Mouse (Mus musculus) embryonic facial prominence, embryonic 15.5 days (tissue): ENCODE data around the gene 6430550D23Rik. TPM values are rescaled to one million over a fixed set of nuclear protein-coding genes. Genes with fewer than 3 reads are reported as not detected.

Source experiments
- ATAC-seq: fragments of 200-750 bp; cut with Nextera tagmentation; 2 replicates; pipeline ENCODE4 v1.8.0; 2017; ENCODE audit warnings: low read depth, moderate TSS enrichment; ENCODE audit not compliant: insufficient number of reproducible peaks, low FRiP score, low TSS enrichment
- H3K27ac ChIP-seq: fragments of 300-500 bp; sonication (generic); replicated peaks from 2 replicates; pipeline ENCODE4 v1.5.1; 2015; ENCODE audit warnings: mild to moderate bottlenecking, inconsistent platforms
- H3K27me3 ChIP-seq: fragments of 300-500 bp; sonication (generic); 2 replicates; pipeline ENCODE4 v1.6.1; 2015; ENCODE audit warnings: inconsistent platforms
- H3K36me3 ChIP-seq: fragments of 300-500 bp; sonication (generic); 2 replicates; pipeline ENCODE4 v1.6.1; 2015; ENCODE audit warnings: mild to moderate bottlenecking, inconsistent platforms
- H3K4me1 ChIP-seq: fragments of 300-500 bp; sonication (generic); 2 replicates; pipeline ENCODE4 v1.6.1; 2015; ENCODE audit warnings: inconsistent platforms
- H3K4me2 ChIP-seq: fragments of 300-500 bp; sonication (generic); replicated peaks from 2 replicates; pipeline ENCODE4 v1.6.1; 2015; ENCODE audit warnings: mild to moderate bottlenecking, inconsistent platforms
- H3K4me3 ChIP-seq: fragments of 300-500 bp; sonication (generic); replicated peaks from 2 replicates; pipeline ENCODE4 v1.5.1; 2015; ENCODE audit warnings: mild to moderate bottlenecking, inconsistent platforms
- H3K9ac ChIP-seq: fragments of 300-500 bp; sonication (generic); 2 replicates; pipeline ENCODE4 v1.6.1; 2015; ENCODE audit warnings: inconsistent platforms
- H3K9me3 ChIP-seq: fragments of 300-500 bp; sonication (generic); replicated peaks from 2 replicates; pipeline ENCODE4 v1.6.1; 2016; ENCODE audit warnings: inconsistent platforms
- WGBS: fragments of 180-500 bp; shearing (Covaris S2); methylation state at CpG from one replicate; pipeline ENCODE4 v1.1.7; 2015; 5-methylcytosine and 5-hydroxymethylcytosine counted together
- polyA plus RNA-seq: library from polyadenylated mRNA; unstranded; fragments of >200 nt; fragmentation: Nextera tagmentation; extraction: Ambion mirVana; gene quantifications from 2 replicates; pipeline ENCODE4 v1.2.1, GENCODE M21; 2015

The 6430550D23Rik gene
- polyA plus RNA-seq: 1.8 and 2.2 TPM in 2 replicates

DNA sequence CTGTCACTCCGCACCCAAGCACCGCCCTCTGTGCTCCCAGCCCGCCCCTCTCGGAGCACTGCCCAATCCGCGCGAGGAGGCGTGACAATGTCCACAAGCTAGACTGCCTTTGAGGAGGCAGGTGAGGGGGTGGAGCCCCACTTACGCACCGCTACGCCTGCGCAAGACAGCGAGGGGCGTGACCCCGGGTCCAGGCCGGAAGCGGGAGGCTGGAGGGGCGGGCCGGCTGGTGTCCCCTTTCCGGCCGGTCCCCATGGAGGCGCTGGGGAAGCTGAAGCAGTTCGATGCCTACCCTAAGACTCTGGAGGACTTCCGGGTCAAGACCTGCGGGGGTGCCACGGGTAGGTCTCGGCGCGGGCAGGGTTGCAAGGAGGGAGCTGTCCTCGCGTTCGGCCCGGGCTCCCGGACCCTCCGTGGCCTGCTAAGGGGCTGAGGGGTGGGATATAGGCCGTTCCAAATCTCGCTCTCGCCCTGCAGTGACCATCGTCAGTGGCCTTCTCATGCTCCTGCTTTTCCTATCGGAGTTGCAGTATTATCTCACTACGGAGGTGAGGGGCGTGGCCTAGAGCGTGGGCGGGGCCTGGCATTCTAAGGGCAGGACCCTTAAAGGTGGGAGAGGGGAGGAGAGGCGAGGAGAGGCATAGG is at the start of gene 6430550D23Rik, which contains the start of gene Ergic3:
TSS of gene 6430550D23Rik (minus strand) at position 90 of the 645 bp plus-strand sequence.
TSS of gene Ergic3 (plus strand) at position 158 of the 645 bp plus-strand sequence.
- H3K9ac ChIP-seq: peak within 1 kb of the TSS; percentile 82
- peak within 1 kb of the TSS; percentile 78 for H3K27ac ChIP-seq
- H3K9me3 ChIP-seq: no peaks in the 10 kb centered on the region
- peaks cover 31% of the 10 kb centered on the region for H3K36me3 ChIP-seq
- no peaks in the 10 kb centered on the region for H3K27me3 ChIP-seq
- ATAC-seq: peak; percentile 99
- H3K4me1 ChIP-seq: peaks cover 11% of the 10 kb centered on the region
- under 1% methylated on average over 45 of the region's 45 CpGs for WGBS
- H3K4me2 ChIP-seq: peak within 1 kb of the TSS; percentile 78
- peak within 1 kb of the TSS; percentile 93 for H3K4me3 ChIP-seq

DNA sequence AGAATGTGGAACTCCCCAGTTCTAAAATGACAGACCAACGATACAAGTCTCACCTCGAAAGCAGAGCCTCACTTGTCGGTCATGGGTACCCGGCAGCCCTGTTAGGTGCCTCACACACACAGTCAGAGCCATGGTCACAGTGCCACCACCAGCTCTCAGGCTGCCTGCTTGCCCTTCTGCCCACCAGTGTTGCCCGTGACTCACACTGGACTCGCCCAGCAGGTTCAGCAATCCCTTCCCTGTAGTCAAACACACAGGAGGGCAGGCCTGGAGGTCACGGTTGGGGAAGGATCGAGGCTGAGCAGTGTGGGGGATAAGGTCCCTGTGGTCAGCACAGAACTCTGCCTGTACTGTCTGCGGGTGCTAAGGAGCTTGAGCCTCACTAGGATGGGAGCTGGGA is 45.0 kb upstream of the 6430550D23Rik start, which contains the start of gene Fer1l4:
TSS of gene Fer1l4 (minus strand) at position 132 of the 400 bp plus-strand sequence.
- WGBS: 80% methylated on average over 9 of the region's 9 CpGs
- H3K4me1 ChIP-seq: no peaks in the 10 kb centered on the region

DNA sequence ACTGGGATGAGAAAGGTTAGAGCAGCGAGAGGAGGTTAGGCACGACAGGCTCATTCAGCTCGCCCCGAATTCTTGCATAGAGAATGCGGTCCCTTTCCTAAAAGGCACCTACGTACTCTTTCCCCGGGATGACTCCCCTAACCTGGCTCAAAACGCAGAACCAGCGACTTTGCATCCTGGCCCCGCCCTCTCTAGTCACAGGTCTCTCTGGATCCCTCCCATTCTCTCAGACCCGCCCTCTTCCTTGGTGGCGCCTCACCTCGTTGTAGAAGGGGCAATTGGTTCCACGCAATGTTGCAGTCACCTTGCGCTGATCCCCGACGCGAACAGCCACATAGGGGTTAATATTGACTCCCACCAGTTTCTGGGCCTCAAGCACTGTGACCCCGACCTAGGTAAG is 40.2 kb upstream of the 6430550D23Rik start:
- no peaks in the 10 kb centered on the region for H3K36me3 ChIP-seq
- H3K4me1 ChIP-seq: no peaks in the 10 kb centered on the region
- ATAC-seq: no peak
- H3K4me2 ChIP-seq: peak overlapping the region; percentile 36
- H3K9ac ChIP-seq: no peak overlapping the region
- H3K4me3 ChIP-seq: peak overlapping the region; percentile 16
- WGBS: 8% methylated on average over 19 of the region's 19 CpGs
- H3K27ac ChIP-seq: no peak overlapping the region
- H3K9me3 ChIP-seq: no peaks in the 10 kb centered on the region
- H3K27me3 ChIP-seq: 0 out of 2 replicates have a peak, but pooled peaks cover 4% of the 10 kb centered on the region

More for the DNA sequence above, 45.0 kb upstream of the 6430550D23Rik start, which contains the start of gene Fer1l4:
- H3K4me2 ChIP-seq: no peak within 1 kb of the TSS
- no peak within 1 kb of the TSS for H3K27ac ChIP-seq
- ATAC-seq: no peak
- no peaks in the 10 kb centered on the region for H3K36me3 ChIP-seq
- H3K9me3 ChIP-seq: no peaks in the 10 kb centered on the region
- H3K4me3 ChIP-seq: no peak within 1 kb of the TSS
- no peak within 1 kb of the TSS for H3K9ac ChIP-seq
- no peaks in the 10 kb centered on the region for H3K27me3 ChIP-seq

GRCm38 (mm10) chr2:156042903-156043302 is 35.1 kb upstream of the 6430550D23Rik start:
- no peak overlapping the region for H3K4me2 ChIP-seq
- H3K36me3 ChIP-seq: no peaks in the 10 kb centered on the region
- 78% methylated on average over 8 of the region's 8 CpGs for WGBS
- H3K9ac ChIP-seq: no peak overlapping the region
- no peak for ATAC-seq
- no peaks in the 10 kb centered on the region for H3K4me1 ChIP-seq
- H3K27ac ChIP-seq: no peak overlapping the region
- no peak overlapping the region for H3K4me3 ChIP-seq
- 0 out of 2 replicates have a peak, but pooled peaks cover 4% of the 10 kb centered on the region for H3K27me3 ChIP-seq
- H3K9me3 ChIP-seq: no peaks in the 10 kb centered on the region

GRCm38 (mm10) chr2:156039390-156039789 is 31.6 kb upstream of the 6430550D23Rik start:
- Histone ChIP-seq H3K36me3 (no peaks in the 10 kb centered on the region), H3K4me2 (no peak overlapping the region), H3K9me3 (no peaks in the 10 kb centered on the region), H3K9ac (no peak overlapping the region), H3K27me3 (no peaks in the 10 kb centered on the region), H3K27ac (no peak overlapping the region), H3K4me1 (no peaks in the 10 kb centered on the region), H3K4me3 (no peak overlapping the region)
- no peak for ATAC-seq
- 79% methylated on average over 3 of the region's 3 CpGs for WGBS

DNA sequence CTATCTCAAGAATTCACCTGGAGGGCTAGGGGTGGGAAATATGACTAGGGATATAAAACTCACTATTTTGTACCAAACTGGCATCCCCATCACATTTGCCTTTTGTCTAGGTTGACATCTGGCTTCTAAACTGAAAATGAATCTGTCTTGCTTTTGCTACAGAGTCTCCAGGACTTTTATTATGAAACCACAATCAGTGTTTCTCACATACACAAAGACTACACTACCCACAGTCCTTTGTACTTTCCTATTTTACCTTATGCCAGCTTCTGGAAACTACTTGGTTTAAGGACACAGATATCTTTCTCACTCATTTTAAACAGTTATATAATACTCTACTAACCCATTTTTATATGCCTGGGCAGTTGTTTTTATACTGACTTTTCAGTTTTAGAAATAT is 17.7 kb upstream of the 6430550D23Rik start:
- Histone ChIP-seq H3K36me3 (no peaks in the 10 kb centered on the region), H3K27me3 (no peaks in the 10 kb centered on the region), H3K9me3 (no peaks in the 10 kb centered on the region), H3K4me2 (no peak overlapping the region), H3K27ac (no peak overlapping the region), H3K9ac (no peak overlapping the region), H3K4me3 (no peak overlapping the region), H3K4me1 (no peaks in the 10 kb centered on the region)
- no peak for ATAC-seq

- H3K27ac ChIP-seq: no peak overlapping the region
- no peak overlapping the region for H3K9ac ChIP-seq
- no peak overlapping the region for H3K4me3 ChIP-seq
- no peaks in the 10 kb centered on the region for H3K9me3 ChIP-seq
- H3K36me3 ChIP-seq: peaks cover 31% of the 10 kb centered on the region
- no peak overlapping the region for H3K4me2 ChIP-seq
- 94% methylated on average over 2 of the region's 2 CpGs for WGBS
- no peaks in the 10 kb centered on the region for H3K27me3 ChIP-seq
- no peaks in the 10 kb centered on the region for H3K4me1 ChIP-seq
- no peak for ATAC-seq
Observed at GRCm38 (mm10) chr2:156021765-156022164, 14.0 kb upstream of the 6430550D23Rik start.

DNA sequence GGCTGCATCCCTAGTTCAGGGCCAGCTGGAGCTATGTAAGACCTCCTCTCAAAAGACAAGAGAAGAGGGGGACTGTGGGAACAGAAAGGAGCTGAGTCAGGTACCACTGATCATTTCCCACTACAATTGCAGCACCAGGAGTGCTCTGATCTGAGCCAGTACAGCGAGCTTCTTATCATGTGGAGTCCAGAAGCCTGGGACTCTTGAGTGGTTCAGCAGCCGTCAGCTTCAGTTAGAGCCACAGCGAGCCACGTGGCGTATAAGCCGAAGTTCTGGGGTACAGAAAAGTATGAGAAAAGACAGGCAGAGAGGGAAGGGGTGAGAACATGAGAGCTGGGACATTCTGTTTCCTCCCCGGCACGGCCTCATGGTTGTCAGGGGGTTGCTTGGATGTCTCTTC is 13.4 kb upstream of the 6430550D23Rik start:
- Histone ChIP-seq H3K4me1 (no peaks in the 10 kb centered on the region), H3K9ac (no peak overlapping the region), H3K4me3 (no peak overlapping the region), H3K27ac (no peak overlapping the region), H3K4me2 (no peak overlapping the region), H3K36me3 (peaks cover 37% of the 10 kb centered on the region), H3K9me3 (no peaks in the 10 kb centered on the region), H3K27me3 (no peaks in the 10 kb centered on the region)
- WGBS: 81% methylated on average over 8 of the region's 8 CpGs
- ATAC-seq: no peak

DNA sequence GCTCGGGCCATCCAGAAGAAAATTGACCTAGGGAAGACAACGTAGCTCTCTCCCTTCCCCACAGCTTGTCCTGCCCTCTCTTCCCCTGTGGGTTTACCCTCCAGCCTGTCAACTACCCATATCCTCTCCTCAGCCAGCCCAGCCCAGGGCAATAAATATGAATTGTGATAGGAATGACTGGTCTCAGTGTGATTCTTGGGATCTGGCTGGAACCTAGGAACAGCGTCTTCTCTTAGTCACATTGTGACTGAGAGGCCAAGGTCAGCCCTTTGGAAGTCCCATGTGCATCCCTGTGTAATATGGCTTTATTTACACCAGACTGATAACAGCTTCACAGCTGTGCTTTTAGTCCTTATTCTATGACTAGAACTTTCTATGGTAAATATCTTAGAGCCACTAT is 10.3 kb upstream of the 6430550D23Rik start:
- Histone ChIP-seq H3K9me3 (no peaks in the 10 kb centered on the region), H3K4me3 (no peak overlapping the region), H3K9ac (no peak overlapping the region), H3K4me2 (no peak overlapping the region), H3K36me3 (peaks cover 68% of the 10 kb centered on the region), H3K4me1 (no peaks in the 10 kb centered on the region), H3K27me3 (no peaks in the 10 kb centered on the region), H3K27ac (no peak overlapping the region)
- no peak for ATAC-seq
- WGBS: 94% methylated on average over 3 of the region's 3 CpGs

- Histone ChIP-seq H3K9me3 (no peaks in the 10 kb centered on the region), H3K4me1 (peaks cover 11% of the 10 kb centered on the region), H3K4me2 (no peak overlapping the region), H3K27me3 (no peaks in the 10 kb centered on the region), H3K9ac (no peak overlapping the region), H3K36me3 (peaks cover 13% of the 10 kb centered on the region), H3K27ac (no peak overlapping the region), H3K4me3 (no peak overlapping the region)
- ATAC-seq: no peak
- WGBS: 94% methylated on average over 4 of the region's 4 CpGs
Observed at GRCm38 (mm10) chr2:156005393-156005792, 2.4 kb downstream of the 6430550D23Rik start.

GRCm38 (mm10) chr2:155991863-155992321 is 15.9 kb downstream of the 6430550D23Rik start:
- Histone ChIP-seq H3K9ac (no peak overlapping the region), H3K27ac (no peak overlapping the region), H3K4me1 (no peaks in the 10 kb centered on the region), H3K4me3 (no peak overlapping the region), H3K4me2 (no peak overlapping the region), H3K27me3 (no peaks in the 10 kb centered on the region), H3K9me3 (no peaks in the 10 kb centered on the region), H3K36me3 (peaks cover 100% of the 10 kb centered on the region)
- WGBS: 75% methylated on average over 14 of the region's 14 CpGs
- ATAC-seq: no peak

DNA sequence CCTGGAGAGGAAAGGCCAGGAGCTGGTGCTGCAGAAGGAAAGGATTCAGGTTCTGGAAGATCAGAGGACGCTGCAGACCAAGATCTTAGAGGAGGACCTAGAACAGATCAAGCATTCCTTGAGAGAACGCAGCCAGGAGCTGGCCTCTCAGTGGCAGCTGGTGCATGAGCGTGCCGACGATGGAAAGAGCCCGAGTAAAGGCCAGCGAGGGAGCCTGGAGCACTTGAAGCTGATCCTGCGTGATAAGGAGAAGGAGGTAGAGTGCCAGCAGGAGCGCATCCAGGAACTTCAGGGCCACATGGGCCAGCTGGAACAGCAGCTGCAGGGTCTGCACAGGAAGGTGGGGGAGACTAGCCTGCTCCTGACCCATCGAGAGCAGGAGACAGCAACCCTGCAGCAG is 16.6 kb downstream of the 6430550D23Rik start:
- 91% methylated on average over 10 of the region's 10 CpGs for WGBS
- H3K36me3 ChIP-seq: peaks cover 100% of the 10 kb centered on the region
- H3K4me3 ChIP-seq: no peak overlapping the region
- no peak for ATAC-seq
- no peaks in the 10 kb centered on the region for H3K4me1 ChIP-seq
- no peak overlapping the region for H3K4me2 ChIP-seq
- no peak overlapping the region for H3K9ac ChIP-seq
- H3K27ac ChIP-seq: no peak overlapping the region
- H3K27me3 ChIP-seq: no peaks in the 10 kb centered on the region
- H3K9me3 ChIP-seq: no peaks in the 10 kb centered on the region
